Comparison of ENCODE assay signal across 7 mouse cellular contexts in the genomic region with DNA sequence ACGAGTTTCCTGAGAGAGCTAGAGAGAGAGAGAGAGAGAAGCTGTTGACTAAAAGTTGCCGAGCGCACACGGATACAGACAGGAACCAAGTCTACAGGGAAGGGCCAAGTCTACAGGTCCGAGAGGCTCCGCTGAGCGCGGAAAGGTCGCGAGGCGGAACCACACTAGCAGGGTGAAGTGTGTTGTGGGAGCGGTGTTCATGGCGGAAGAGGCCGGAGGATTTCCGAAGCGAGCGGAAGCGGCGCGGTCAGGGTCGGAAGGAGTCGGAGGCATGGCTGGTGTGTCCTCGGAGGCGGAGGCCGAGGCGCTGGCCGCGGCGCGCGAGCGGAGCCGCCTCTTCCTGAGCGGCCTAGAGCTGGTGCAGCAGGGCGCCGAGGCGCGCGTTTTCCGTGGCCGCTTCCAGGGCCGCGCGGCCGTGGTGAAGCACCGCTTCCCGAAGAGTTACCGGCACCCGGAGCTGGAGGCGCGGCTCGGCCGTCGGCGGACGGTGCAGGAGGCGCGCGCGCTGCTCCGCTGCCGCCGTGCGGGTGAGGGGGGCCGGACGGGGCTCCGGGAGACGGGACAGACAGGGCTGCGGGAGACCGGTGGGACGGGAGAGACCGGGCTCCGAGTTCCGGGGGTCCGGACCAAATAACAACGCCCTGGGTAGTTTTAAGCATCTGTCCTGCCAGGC. TPM values are rescaled to one million over a fixed set of nuclear protein-coding genes. Genes with fewer than 3 reads are reported as not detected.
DNase-seq lines count a peak whose midpoint lies in the region; ATAC-seq and TF ChIP-seq lines count a peak whose summit lies in the region.
"Not testable (repeated sequence)": the region's sequence is repeated elsewhere in the genome, so short reads cannot be mapped to it uniquely, and the experiment has no call there.

No protein-coding gene starts in this region.

- H3K27me3 ChIP-seq in intestine, embryonic 16.5 days (replicated peaks; ENCODE audit: control insufficient read depth, insufficient read depth, low read length); limb, embryonic 10.5 days (ENCODE audit: low read depth, poor library complexity, severe bottlenecking); midbrain, embryonic 12.5 days; small intestine, adult 2 months (ENCODE audit: control insufficient read depth, insufficient read depth, low read length): not testable (repeated sequence)

- TF ChIP-seq CTCF in small intestine, adult 2 months (IDR thresholded peaks at IDR 0.05; ENCODE audit: extremely low read depth, insufficient read length, insufficient replicate concordance, low read depth, low read length), result not testable (repeated sequence)

- TF ChIP-seq POLR2A in small intestine, adult 2 months (IDR thresholded peaks at IDR 0.05; ENCODE audit: low read depth, low read length), result peak; percentile 40

- ATAC-seq in intestine, embryonic 16.5 days, result peak; percentile 93
- ATAC-seq in midbrain, embryonic 12.5 days (ENCODE audit: low FRiP score, low read depth), result peak; percentile 88

- peak overlapping the region; percentile 77 for H3K4me3 ChIP-seq in intestine, embryonic 16.5 days (ENCODE audit: low read length)
- H3K4me3 ChIP-seq in limb, embryonic 10.5 days, result peak overlapping the region; percentile 70
- H3K4me3 ChIP-seq in midbrain, embryonic 12.5 days, result peak overlapping the region; percentile 81
- peak overlapping the region; percentile 82 for H3K4me3 ChIP-seq in small intestine, adult 2 months (ENCODE audit: low read depth, low read length)

- H3K9me3 ChIP-seq in intestine, embryonic 16.5 days (ENCODE audit: control insufficient read depth, low read length); limb, embryonic 10.5 days (replicated peaks); midbrain, embryonic 12.5 days: not testable (repeated sequence)

- peak; percentile 91 for DNase-seq in adrenal gland, adult 2 months
- DNase-seq in embryo, embryonic 11.5 days (ENCODE audit: low read depth, low spot score), result peak; percentile 63
- DNase-seq in gastrocnemius, postnatal 36 days, result peak; percentile 78 to 82
- DNase-seq in limb, embryonic 10.5 days (ENCODE audit: low spot score), result peak; percentile 88

- peak overlapping the region; percentile 37; the same call in 1 of the 2 replicates for H3K27ac ChIP-seq in intestine, embryonic 16.5 days (ENCODE audit: low read length)
- peak overlapping the region; percentile 82 for H3K27ac ChIP-seq in limb, embryonic 10.5 days
- peak overlapping the region; percentile 71 for H3K27ac ChIP-seq in midbrain, embryonic 12.5 days (replicated peaks)
- 0 out of 2 replicates have a peak overlapping the region, but pooled peaks have one; percentile 38 for H3K27ac ChIP-seq in small intestine, adult 2 months (ENCODE audit: insufficient read depth, low read depth, low read length)

- H3K4me1 ChIP-seq in intestine, embryonic 16.5 days (ENCODE audit: control insufficient read depth, insufficient read depth, low read length), result peaks cover 12% of the 10 kb centered on the region
- H3K4me1 ChIP-seq in limb, embryonic 10.5 days, result peaks cover 16% of the 10 kb centered on the region
- H3K4me1 ChIP-seq in midbrain, embryonic 12.5 days, result peaks cover 26% of the 10 kb centered on the region
- H3K4me1 ChIP-seq in small intestine, adult 2 months (ENCODE audit: control insufficient read depth, insufficient read depth, insufficient read length, low read length), result not testable (repeated sequence)

- H3K36me3 ChIP-seq in intestine, embryonic 16.5 days (ENCODE audit: control insufficient read depth, insufficient read depth, low read length), result not testable (repeated sequence)
- peaks cover 32% of the 10 kb centered on the region for H3K36me3 ChIP-seq in limb, embryonic 10.5 days
- H3K36me3 ChIP-seq in midbrain, embryonic 12.5 days, result peaks cover 27% of the 10 kb centered on the region
- H3K36me3 ChIP-seq in small intestine, adult 2 months (ENCODE audit: control insufficient read depth, insufficient read depth, low read length), result peaks cover 11% of the 10 kb centered on the region; the same call in 1 of the 2 replicates

- peak overlapping the region; percentile 86 for H3K9ac ChIP-seq in intestine, embryonic 16.5 days (ENCODE audit: low read depth, low read length)
- peak overlapping the region; percentile 82 for H3K9ac ChIP-seq in midbrain, embryonic 12.5 days (replicated peaks)

- WGBS in intestine, embryonic 16.5 days, result under 1% methylated on average over 74 of the region's 76 CpGs
- WGBS in limb, embryonic 10.5 days, result under 1% methylated on average over 76 of the region's 76 CpGs
- under 1% methylated on average over 66 of the region's 76 CpGs for WGBS in midbrain, embryonic 12.5 days
- WGBS in small intestine, adult 2 months, result under 1% methylated on average over 61 of the region's 76 CpGs

- intact Hi-C loops in gastrocnemius, postnatal 36 days (cut with DNase I), result not testable (repeated sequence)

- H3K4me2 ChIP-seq in intestine, embryonic 16.5 days (ENCODE audit: low read depth, low read length), result peak overlapping the region; percentile 72
- H3K4me2 ChIP-seq in midbrain, embryonic 12.5 days (replicated peaks), result peak overlapping the region; percentile 61

RNA-seq across cellular contexts. Expression of a gene that starts 1.3 kb away (rescaled TPM):
- 1 to 10 TPM; 3.6 to 3.9 TPM for total RNA-seq in adrenal gland, adult 2 months (2021)
- polyA plus RNA-seq in adrenal gland, adult 2 months (2012; rRNA removed), result 2.7 and 4.5 TPM in 2 replicates
- 1 to 10 TPM; 2.6 to 2.8 TPM for total RNA-seq in gastrocnemius, postnatal 36 days (2021)
- polyA plus RNA-seq in intestine, embryonic 16.5 days (2015; fragmentation: Nextera tagmentation; extraction: Ambion mirVana), result 5.7 and 6.1 TPM in 2 replicates
- 14.5 and 15.5 TPM in 2 replicates for polyA plus RNA-seq in limb, embryonic 10.5 days (2016; fragmentation: Nextera tagmentation; extraction: Ambion mirVana)
- polyA plus RNA-seq in midbrain, embryonic 12.5 days (2016; fragmentation: Nextera tagmentation; extraction: Ambion mirVana), result 9.4 and 11.0 TPM in 2 replicates
- polyA plus RNA-seq in small intestine, adult 2 months (2012; rRNA removed), result 2.8 and 3.2 TPM in 2 replicates

RNA-seq across cellular contexts. Expression of a gene that starts 11.7 kb away (rescaled TPM):
- total RNA-seq in adrenal gland, adult 2 months (2021), result 10 to 100 TPM; 64.3 to 80.6 TPM
- polyA plus RNA-seq in adrenal gland, adult 2 months (2012; rRNA removed), result 16.8 and 21.8 TPM in 2 replicates
- total RNA-seq in gastrocnemius, postnatal 36 days (2021), result 10 to 100 TPM; 24.3 to 27.5 TPM
- polyA plus RNA-seq in intestine, embryonic 16.5 days (2015; fragmentation: Nextera tagmentation; extraction: Ambion mirVana), result 6.1 and 8.4 TPM in 2 replicates
- polyA plus RNA-seq in limb, embryonic 10.5 days (2016; fragmentation: Nextera tagmentation; extraction: Ambion mirVana), result 4.4 and 5.2 TPM in 2 replicates
- 5.8 and 6.0 TPM in 2 replicates for polyA plus RNA-seq in midbrain, embryonic 12.5 days (2016; fragmentation: Nextera tagmentation; extraction: Ambion mirVana)
- 6.8 and 11.6 TPM in 2 replicates for polyA plus RNA-seq in small intestine, adult 2 months (2012; rRNA removed)

Comparison
In these comparisons a context has a peak if more than half of its experiments do, and no peak if none do; other contexts are left out.
1. Peak in every context shown above with its lines: DNase-seq, ATAC-seq, H3K4me3 ChIP-seq and H3K27ac ChIP-seq.